Mouse (Mus musculus): ENCODE data around the gene Lbhd1. TPM values are rescaled to one million over a fixed set of nuclear protein-coding genes. Genes with fewer than 3 reads are reported as not detected.
"Not testable (repeated sequence)": the region's sequence is repeated elsewhere in the genome, so short reads cannot be mapped to it uniquely, and the experiment has no call there.

The Lbhd1 gene
- total RNA-seq (2014; rRNA removed; ENCODE audit: low replicate concordance) (0.65 and 1.3 TPM in 2 replicates), polyA plus RNA-seq (2015; fragmentation: Nextera tagmentation; extraction: Ambion mirVana) (30.3 and 31.2 TPM in 2 replicates)

DNA sequence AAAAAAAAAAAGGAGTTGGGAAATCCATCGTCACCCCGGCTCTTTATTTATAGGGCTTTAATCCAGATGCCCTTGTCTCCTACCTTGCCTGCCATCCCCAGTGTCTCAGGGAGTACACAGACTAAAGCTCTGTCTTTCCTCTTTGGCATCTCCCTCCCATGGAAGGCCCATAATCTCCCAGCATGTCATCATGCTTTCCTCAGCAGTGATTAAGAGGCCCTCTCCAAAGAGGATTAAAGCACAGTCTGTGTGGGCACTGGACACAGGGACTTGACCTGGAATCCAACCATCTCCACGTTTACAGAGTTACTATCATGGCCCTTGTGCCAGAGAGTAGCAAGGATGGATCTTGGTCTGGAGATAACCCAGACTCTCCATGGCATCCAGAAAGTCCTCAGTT is at the start of gene Lbhd1, which contains the start of gene Gm49403:
TSS of gene Lbhd1 (plus strand) at position 117 of the 400 bp plus-strand sequence.
TSS of gene Gm49403 (plus strand) at position 315 of the 400 bp plus-strand sequence.
- Histone ChIP-seq H3K4me3 (ENCODE audit: low read depth, low read length) (no peak within 1 kb of the TSS), H3K9me3 (replicated peaks; ENCODE audit: control insufficient read depth, low read length) (no peaks in the 10 kb centered on the region), H3K27me3 (ENCODE audit: control insufficient read depth, insufficient read depth, low read length) (no peaks in the 10 kb centered on the region), H3K9ac (replicated peaks; ENCODE audit: low read depth, low read length) (no peak within 1 kb of the TSS), H3K36me3 (replicated peaks; ENCODE audit: control insufficient read depth, insufficient read depth, low read length) (0 out of 2 replicates have a peak, but pooled peaks cover under 1% of the 10 kb centered on the region), H3K27ac (ENCODE audit: low read depth) (no peak within 1 kb of the TSS), H3K4me2 (ENCODE audit: low read depth, low read length) (no peak within 1 kb of the TSS), H3K4me1 (ENCODE audit: control insufficient read depth, insufficient read depth) (peaks cover 9% of the 10 kb centered on the region)
- 45% methylated on average over 3 of the region's 3 CpGs for WGBS
- ATAC-seq (ENCODE audit: insufficient read depth, low read depth) (no peak), DNase-seq (ENCODE audit: low spot score) (no peak)
- TF ChIP-seq EP300 (IDR thresholded peaks at IDR 0.05; ENCODE audit: low read depth) (no peak), CTCF (IDR thresholded peaks at IDR 0.05; ENCODE audit: low read depth) (no peak)

DNA sequence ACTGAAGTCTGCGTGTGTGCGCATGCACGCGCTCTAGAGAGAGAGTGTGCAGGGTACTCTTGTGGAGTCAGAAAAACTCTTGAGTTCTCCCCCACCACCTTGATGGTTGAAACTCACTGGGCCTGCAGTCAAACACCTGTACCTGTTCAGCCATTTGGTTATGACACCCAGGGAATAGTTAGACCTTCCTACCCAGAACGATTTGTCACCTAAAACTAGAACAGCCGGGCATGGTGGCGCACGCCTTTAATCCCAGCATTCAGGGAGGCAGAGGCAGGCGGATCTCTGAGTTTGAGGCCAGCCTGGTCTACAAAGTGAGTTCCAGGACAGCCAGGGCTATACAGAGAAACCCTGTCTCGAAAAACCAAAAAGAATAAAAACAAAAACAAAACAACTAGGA is 47.2 kb upstream of the Lbhd1 start:
- H3K9me3 ChIP-seq (replicated peaks; ENCODE audit: control insufficient read depth, low read length); H3K9ac ChIP-seq (replicated peaks; ENCODE audit: low read depth, low read length); H3K27me3 ChIP-seq (ENCODE audit: control insufficient read depth, insufficient read depth, low read length); H3K4me2 ChIP-seq (ENCODE audit: low read depth, low read length); H3K4me3 ChIP-seq (ENCODE audit: low read depth, low read length); DNase-seq (ENCODE audit: low spot score); H3K27ac ChIP-seq (ENCODE audit: low read depth); ATAC-seq (ENCODE audit: insufficient read depth, low read depth): not testable (repeated sequence)
- Histone ChIP-seq H3K4me1 (ENCODE audit: control insufficient read depth, insufficient read depth) (peaks cover 22% of the 10 kb centered on the region), H3K36me3 (replicated peaks; ENCODE audit: control insufficient read depth, insufficient read depth, low read length) (peaks cover 41% of the 10 kb centered on the region)
- 93% methylated on average over 10 of the region's 10 CpGs for WGBS

DNA sequence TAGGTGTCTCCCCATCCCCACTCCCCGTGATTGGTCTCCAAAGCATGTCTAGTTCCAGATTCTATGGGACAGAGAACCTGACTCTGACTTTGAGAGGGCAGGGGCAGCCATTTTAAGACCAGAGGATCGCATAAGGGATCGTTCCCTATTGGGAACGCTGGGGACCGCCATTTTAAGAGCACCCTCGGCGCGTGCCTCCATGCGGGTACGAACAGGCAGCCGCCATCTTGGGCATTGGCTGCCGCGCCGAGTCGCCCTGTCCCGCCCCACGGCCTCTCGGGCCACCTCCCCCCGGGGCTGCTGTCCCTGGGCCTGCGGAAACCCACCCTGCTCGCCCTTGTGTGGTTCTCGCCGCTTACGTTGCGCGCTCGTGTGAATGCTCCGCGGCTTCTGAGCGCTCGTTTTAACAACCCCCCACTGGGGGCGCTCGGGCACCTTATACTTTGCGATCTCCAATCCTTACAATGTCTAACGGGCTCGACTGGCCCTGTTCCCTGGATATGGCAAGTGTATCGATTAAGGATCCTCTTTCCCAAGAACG is 46.2 kb upstream of the Lbhd1 start, which contains the start of gene Bscl2:
TSS of gene Bscl2 (plus strand) at position 217 of the 541 bp plus-strand sequence.
- no peaks in the 10 kb centered on the region for H3K9me3 ChIP-seq (replicated peaks; ENCODE audit: control insufficient read depth, low read length)
- peak within 1 kb of the TSS; percentile 59 for H3K4me3 ChIP-seq (ENCODE audit: low read depth, low read length)
- peak; percentile 80 for DNase-seq (ENCODE audit: low spot score)
- under 1% methylated on average over 38 of the region's 38 CpGs for WGBS
- H3K4me1 ChIP-seq (ENCODE audit: control insufficient read depth, insufficient read depth) = peaks cover 22% of the 10 kb centered on the region
- H3K27ac ChIP-seq (ENCODE audit: low read depth) = peak within 1 kb of the TSS; percentile 94
- H3K36me3 ChIP-seq (replicated peaks; ENCODE audit: control insufficient read depth, insufficient read depth, low read length) = peaks cover 31% of the 10 kb centered on the region
- peak within 1 kb of the TSS; percentile 97 for H3K4me2 ChIP-seq (ENCODE audit: low read depth, low read length)
- ATAC-seq (ENCODE audit: insufficient read depth, low read depth) = peak; percentile 86
- peak; percentile 49 for TF ChIP-seq CTCF (IDR thresholded peaks at IDR 0.05; ENCODE audit: low read depth)
- TF ChIP-seq EP300 (IDR thresholded peaks at IDR 0.05; ENCODE audit: low read depth) = peak; percentile 85; the same call in 1 of the 2 replicates
- peak within 1 kb of the TSS; percentile 74 for H3K9ac ChIP-seq (replicated peaks; ENCODE audit: low read depth, low read length)
- no peaks in the 10 kb centered on the region for H3K27me3 ChIP-seq (ENCODE audit: control insufficient read depth, insufficient read depth, low read length)

DNA sequence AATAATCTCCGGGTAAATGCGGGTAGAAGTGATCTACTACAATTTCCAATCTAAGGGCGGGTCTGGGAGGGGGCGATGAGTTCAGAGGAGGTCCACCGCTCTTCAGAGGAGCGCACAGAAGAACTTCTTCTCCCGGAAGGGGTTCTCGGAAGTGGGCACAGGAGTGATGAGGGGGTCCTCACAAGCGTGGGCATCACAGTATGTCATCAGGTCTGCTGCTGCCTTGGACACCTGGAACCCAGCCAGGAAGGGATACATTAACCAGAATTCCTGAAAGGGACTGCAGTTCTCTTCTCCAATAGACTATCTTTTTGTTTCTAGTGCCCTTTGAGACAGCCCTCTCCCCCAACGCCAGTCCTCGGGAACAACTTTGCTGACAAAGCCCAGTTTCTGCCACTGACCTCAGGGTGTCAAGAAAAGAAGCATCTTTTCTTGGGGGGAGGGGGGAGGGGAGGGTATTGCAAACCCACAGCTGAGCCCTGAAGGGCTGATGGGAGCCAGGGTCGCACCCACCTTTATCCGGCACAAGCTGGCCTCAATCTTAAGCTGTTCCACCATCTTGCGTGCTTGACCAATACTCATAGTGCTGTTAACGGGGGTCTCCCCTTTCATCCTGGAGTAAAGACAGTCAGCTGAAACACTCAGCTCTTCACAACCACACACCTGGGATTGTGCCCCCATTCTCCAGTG is 45.3 kb upstream of the Lbhd1 start:
- peaks cover 22% of the 10 kb centered on the region for H3K4me1 ChIP-seq (ENCODE audit: control insufficient read depth, insufficient read depth)
- TF ChIP-seq CTCF (IDR thresholded peaks at IDR 0.05; ENCODE audit: low read depth) = no peak
- H3K27ac ChIP-seq (ENCODE audit: low read depth) = peak overlapping the region; percentile 94
- H3K36me3 ChIP-seq (replicated peaks; ENCODE audit: control insufficient read depth, insufficient read depth, low read length) = peaks cover 27% of the 10 kb centered on the region
- no peak for DNase-seq (ENCODE audit: low spot score)
- no peaks in the 10 kb centered on the region for H3K27me3 ChIP-seq (ENCODE audit: control insufficient read depth, insufficient read depth, low read length)
- ATAC-seq (ENCODE audit: insufficient read depth, low read depth) = no peak
- peak overlapping the region; percentile 97 for H3K4me2 ChIP-seq (ENCODE audit: low read depth, low read length)
- H3K9ac ChIP-seq (replicated peaks; ENCODE audit: low read depth, low read length) = peak overlapping the region; percentile 74
- H3K9me3 ChIP-seq (replicated peaks; ENCODE audit: control insufficient read depth, low read length) = no peaks in the 10 kb centered on the region
- WGBS = 17% methylated on average over 15 of the region's 15 CpGs
- H3K4me3 ChIP-seq (ENCODE audit: low read depth, low read length) = peak overlapping the region; percentile 59

DNA sequence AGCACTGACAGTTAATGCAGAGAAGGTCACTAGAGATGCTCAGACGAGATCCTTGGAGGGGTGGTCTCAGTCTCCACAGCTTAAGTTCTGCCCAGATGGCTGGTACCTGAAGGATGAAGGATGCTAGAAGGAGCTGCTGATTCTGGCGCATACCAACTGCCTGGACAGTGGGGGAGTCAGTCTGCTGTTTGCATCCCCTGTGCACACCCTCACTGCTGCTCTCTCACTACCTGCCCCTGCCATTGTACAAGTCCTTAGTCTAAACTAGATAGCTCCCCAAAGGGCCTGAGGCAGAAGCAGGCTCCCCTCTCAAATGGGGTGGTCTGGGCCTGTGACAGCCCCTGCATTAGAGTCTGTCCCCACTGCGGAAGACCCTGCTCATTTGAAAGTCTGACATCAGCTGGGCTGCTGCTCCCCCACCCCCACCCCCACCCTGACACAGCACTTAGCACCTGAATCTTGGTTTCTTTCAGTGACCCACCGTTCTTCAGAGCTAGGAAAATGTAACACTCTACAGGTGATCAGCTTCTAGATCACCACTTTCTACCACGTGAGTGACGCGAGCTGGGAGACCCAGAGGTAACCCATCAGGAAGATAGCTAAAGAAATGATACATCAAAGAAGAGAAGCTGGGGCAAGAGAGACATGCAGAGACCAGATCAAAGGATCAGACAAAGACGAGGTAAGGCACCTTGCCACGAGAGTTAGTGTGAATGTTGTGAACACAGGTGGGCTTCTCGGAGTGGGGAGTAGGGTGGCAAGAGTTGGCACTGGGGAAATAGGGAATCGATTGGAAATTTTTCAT is 44.2 kb upstream of the Lbhd1 start, which contains the start of gene Gng3:
TSS of gene Gng3 (minus strand) at position 92 of the 805 bp plus-strand sequence.
- ATAC-seq (ENCODE audit: insufficient read depth, low read depth) (no peak), DNase-seq (ENCODE audit: low spot score) (no peak)
- peaks cover 16% of the 10 kb centered on the region for H3K36me3 ChIP-seq (replicated peaks; ENCODE audit: control insufficient read depth, insufficient read depth, low read length)
- 65% methylated on average over 11 of the region's 11 CpGs for WGBS
- peaks cover 22% of the 10 kb centered on the region for H3K4me1 ChIP-seq (ENCODE audit: control insufficient read depth, insufficient read depth)
- peak within 1 kb of the TSS; percentile 59 for H3K4me3 ChIP-seq (ENCODE audit: low read depth, low read length)
- peak within 1 kb of the TSS; percentile 94 for H3K27ac ChIP-seq (ENCODE audit: low read depth)
- peak within 1 kb of the TSS; percentile 97 for H3K4me2 ChIP-seq (ENCODE audit: low read depth, low read length)
- H3K9me3 ChIP-seq (replicated peaks; ENCODE audit: control insufficient read depth, low read length) = no peaks in the 10 kb centered on the region
- TF ChIP-seq CTCF (IDR thresholded peaks at IDR 0.05; ENCODE audit: low read depth) = no peak
- TF ChIP-seq EP300 (IDR thresholded peaks at IDR 0.05; ENCODE audit: low read depth) = no peak
- no peaks in the 10 kb centered on the region for H3K27me3 ChIP-seq (ENCODE audit: control insufficient read depth, insufficient read depth, low read length)
- H3K9ac ChIP-seq (replicated peaks; ENCODE audit: low read depth, low read length) = peak within 1 kb of the TSS; percentile 74
